Mouse (Mus musculus) cerebellum, postnatal 4 days (tissue): ENCODE data around the gene Itprid2.

Source experiments
- DNase-seq, 2 experiments: peaks; one replicate each; pipeline ENCODE4 v3.0.0; 2022; ENCODE audit warnings: low spot score in 2 of 2, mixed read lengths in 1 of 2

Itprid2 gene

GRCm38 (mm10) chr2:79707575-79707974 is 72.4 kb downstream of the Itprid2 start, which contains the start of gene Ppp1r1c:
Gene Ppp1r1c, plus strand, starts transcription at chr2:79707780.
- DNase-seq = no peak

DNA sequence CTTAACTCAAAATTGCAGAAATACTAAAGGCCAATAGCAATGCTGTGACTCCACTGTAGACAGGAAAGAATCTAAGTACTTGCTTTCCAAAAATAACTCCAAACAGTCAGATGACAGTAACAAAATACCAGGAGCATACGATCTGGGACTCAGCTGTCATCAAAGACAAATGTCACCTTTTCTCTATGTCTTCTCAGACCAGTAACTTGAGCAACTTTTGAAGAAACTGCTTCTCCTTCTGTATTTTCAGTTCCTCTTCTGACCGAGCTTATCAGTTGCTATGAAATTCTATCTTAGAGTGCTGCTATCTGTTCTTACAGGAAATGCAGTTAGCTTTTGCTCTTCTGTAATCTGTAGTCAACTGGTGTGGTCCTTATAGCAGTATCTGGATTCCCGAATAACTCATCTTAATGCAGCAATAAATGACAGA is 78.5 kb downstream of the Itprid2 start:
- no peak for DNase-seq

GRCm38 (mm10) chr2:79714745-79715144 is 79.6 kb downstream of the Itprid2 start:
- no peak for DNase-seq

DNA sequence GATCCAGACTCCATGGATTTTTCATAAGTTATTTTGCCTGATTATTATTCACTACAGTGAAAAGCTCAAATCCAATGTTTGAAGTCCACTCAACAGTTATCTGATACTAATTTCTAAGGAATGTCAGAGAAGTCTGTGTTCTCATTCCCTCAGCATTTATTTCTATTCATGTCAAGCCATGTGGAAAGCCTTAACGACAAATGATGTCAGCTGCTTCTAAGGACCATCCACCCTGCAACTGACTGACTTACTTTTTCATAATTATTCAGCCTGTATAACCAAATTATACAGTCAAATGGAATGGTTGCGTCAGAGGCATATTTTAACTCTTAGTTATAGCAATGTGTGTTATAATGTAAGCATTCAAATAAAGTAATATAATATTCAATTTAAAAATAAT is 80.8 kb downstream of the Itprid2 start:
- no peak for DNase-seq

- no peak for DNase-seq
These were observed 82.7 kb downstream of the Itprid2 start for GRCm38 (mm10) chr2:79717846-79718245.

DNA sequence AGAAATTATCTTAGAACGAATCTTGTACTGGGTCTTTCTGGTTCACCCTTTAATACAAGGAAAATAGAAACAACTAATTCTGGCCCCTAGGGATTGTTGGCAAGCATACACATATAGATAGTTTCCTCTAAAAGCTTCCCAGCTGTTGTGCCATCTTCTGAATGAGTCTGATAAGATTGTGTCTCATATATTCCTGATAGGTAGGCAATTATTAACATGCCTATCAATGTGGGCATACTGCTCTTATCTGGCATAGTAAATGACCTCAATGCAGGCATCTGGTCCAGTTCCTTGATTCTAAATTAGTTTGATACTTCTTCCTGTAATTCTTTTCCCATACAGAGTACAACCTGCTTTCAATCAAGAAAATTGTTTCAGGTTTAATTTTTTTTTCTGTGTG is 87.3 kb downstream of the Itprid2 start:
- DNase-seq = no peak
